Mouse (Mus musculus): ENCODE measurements around the gene Sept9.

DNA sequence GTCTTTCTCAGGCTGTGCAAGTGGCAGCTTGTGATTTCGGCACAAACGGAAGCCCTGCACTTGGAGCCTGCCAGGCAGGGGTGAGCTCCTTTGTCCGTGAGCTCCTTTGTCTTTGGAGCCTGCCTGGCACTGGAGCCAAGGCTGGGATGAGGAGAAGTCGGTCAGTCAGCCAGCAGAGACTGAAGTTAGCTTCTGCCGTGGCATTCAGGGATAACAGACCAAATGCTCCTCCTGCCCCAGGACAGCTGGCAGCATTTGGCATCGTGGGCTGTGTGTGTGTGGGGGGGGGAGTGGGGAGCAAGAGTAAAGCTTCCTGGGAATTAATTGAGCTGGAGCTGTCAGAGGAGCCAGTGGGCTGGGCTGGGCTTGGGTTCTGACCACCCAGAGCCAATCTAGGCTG, 210.6 kb downstream of the Sept9 start:
- TF ChIP-seq CTCF (IDR thresholded peaks at IDR 0.05; ENCODE audit: low read depth, low read length) (no peak), GATA1 (IDR thresholded peaks at IDR 0.05; ENCODE audit: borderline replicate concordance, low read length) (no peak), POLR2AphosphoS5 (IDR thresholded peaks at IDR 0.05; ENCODE audit: insufficient replicate concordance, low read depth, low read length) (no peak), TAL1 (conservative IDR thresholded peaks at IDR 0.05; ENCODE audit: low read depth, low read length) (no peak), GATA2 (IDR thresholded peaks at IDR 0.05; ENCODE audit: borderline replicate concordance, low read depth, low read length) (no peak)

Measured in G1E (cell line).